Mouse (Mus musculus): ENCODE data around the gene Lrrc27. TPM values are rescaled to one million over a fixed set of nuclear protein-coding genes. Genes with fewer than 3 reads are reported as not detected.

Lrrc27 gene
- polyA plus RNA-seq, 1 experiment from 2014 or later, result 2.9 TPM

GRCm38 (mm10) chr7:139265634-139266033 lies 52.8 kb downstream of the Lrrc27 start:
- no peak overlapping the region for H3K9ac ChIP-seq
- H3K27ac ChIP-seq, result no peak overlapping the region; the same call in 1 of the 2 replicates
- no peaks in the 10 kb centered on the region for H3K9me3 ChIP-seq
- no peak overlapping the region for H3K4me2 ChIP-seq
- no peak overlapping the region for H3K4me3 ChIP-seq (replicated peaks)
- ATAC-seq (ENCODE audit: insufficient read depth, low FRiP score, low read depth), result no peak
- H3K4me1 ChIP-seq, result peaks cover 17% of the 10 kb centered on the region
- WGBS, result 63% methylated on average over 6 of the region's 6 CpGs
- peaks cover 5% of the 10 kb centered on the region; the same call in 1 of the 2 replicates for H3K36me3 ChIP-seq
- H3K27me3 ChIP-seq (replicated peaks), result no peaks in the 10 kb centered on the region

GRCm38 (mm10) chr7:139266431-139266830 lies 53.6 kb downstream of the Lrrc27 start:
- peaks cover 17% of the 10 kb centered on the region for H3K4me1 ChIP-seq
- no peak overlapping the region for H3K9ac ChIP-seq
- H3K4me3 ChIP-seq (replicated peaks), result no peak overlapping the region
- peak overlapping the region; percentile 3; the same call in 1 of the 2 replicates for H3K27ac ChIP-seq
- WGBS, result 79% methylated on average over 6 of the region's 6 CpGs
- H3K27me3 ChIP-seq (replicated peaks), result no peaks in the 10 kb centered on the region
- H3K36me3 ChIP-seq, result peaks cover 2% of the 10 kb centered on the region; the same call in 1 of the 2 replicates
- no peak for ATAC-seq (ENCODE audit: insufficient read depth, low FRiP score, low read depth)
- no peaks in the 10 kb centered on the region for H3K9me3 ChIP-seq
- no peak overlapping the region for H3K4me2 ChIP-seq

DNA sequence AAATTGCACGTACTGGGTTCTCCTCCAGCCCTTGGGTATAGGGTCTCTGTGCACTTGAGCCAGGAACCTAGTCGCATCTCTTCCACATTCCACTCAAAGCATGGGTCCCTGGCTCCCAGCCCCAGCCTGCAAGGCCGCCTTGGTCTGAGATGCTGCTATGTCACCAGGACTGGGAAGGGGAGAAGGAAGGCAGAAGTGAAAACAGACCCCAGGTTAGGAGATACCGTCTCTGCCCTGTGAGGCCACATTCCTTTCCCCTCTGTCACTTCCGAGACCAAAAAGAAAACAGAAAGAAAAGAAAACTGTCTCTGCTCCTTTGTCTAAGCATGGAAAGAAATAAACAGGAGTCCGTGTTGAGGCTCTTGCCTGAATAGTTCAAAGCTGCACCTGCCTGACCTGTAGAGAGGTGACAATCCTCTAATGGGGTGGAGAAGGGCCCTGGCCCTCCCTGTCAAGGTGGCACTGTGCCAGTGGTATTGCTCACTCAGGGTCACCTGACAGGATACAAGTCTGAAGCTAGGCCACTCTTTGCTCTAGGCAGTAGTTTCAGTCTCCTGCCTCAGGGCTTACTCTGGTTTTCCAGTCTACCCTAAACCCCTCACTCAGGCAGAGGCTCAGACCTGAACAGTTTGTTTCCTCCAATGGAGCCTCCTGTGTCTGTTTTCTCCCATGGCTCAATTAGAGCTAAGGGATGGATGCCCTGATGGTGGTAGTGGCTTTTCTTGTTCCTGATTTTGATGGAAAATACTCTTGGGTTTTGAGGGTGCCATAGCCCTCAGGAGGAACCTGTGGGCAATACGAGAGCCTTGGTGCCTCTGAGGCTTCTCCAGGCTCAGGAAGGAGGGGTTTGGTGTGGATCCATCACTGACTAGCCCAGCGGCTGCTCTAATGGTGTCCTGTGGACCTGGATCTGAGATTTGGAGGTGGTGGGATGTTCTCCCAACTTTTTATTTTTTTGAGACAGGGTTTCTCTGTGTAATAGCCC lies 54.4 kb downstream of the Lrrc27 start:
- Histone ChIP-seq H3K27ac (peak overlapping the region; percentile 9), H3K9me3 (no peaks in the 10 kb centered on the region), H3K36me3 (no peaks in the 10 kb centered on the region; the same call in 1 of the 2 replicates), H3K27me3 (replicated peaks) (no peaks in the 10 kb centered on the region), H3K4me1 (peaks cover 22% of the 10 kb centered on the region), H3K4me2 (no peak overlapping the region), H3K9ac (no peak overlapping the region), H3K4me3 (replicated peaks) (no peak overlapping the region)
- 65% methylated on average over 8 of the region's 8 CpGs for WGBS
- ATAC-seq (ENCODE audit: insufficient read depth, low FRiP score, low read depth), result no peak

DNA sequence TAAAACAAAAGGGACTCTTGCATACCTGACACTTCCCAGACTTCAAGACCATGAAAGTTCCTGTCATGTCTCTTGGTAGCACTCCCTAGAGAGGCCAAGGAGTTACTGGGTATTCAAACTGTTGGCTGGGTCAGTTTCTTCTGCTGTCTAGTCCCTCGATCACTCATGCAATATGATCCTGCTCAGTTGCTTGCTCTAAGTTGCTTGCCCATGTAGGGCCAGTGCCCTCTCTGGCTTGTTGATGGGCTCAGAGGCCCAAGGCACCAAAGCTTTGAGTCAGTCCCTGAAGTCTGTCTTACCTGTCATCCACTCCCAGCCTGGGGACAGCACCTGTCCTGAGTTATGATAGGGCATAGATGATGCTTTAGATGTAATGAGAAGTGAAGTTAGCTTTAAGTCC lies 58.0 kb downstream of the Lrrc27 start:
- H3K27me3 ChIP-seq (replicated peaks), result no peaks in the 10 kb centered on the region
- 71% methylated on average over 1 of the region's 1 CpGs for WGBS
- no peak overlapping the region for H3K4me2 ChIP-seq
- H3K9me3 ChIP-seq, result no peaks in the 10 kb centered on the region
- no peak overlapping the region for H3K4me3 ChIP-seq (replicated peaks)
- ATAC-seq (ENCODE audit: insufficient read depth, low FRiP score, low read depth), result no peak
- H3K36me3 ChIP-seq, result no peaks in the 10 kb centered on the region; the same call in 1 of the 2 replicates
- H3K4me1 ChIP-seq, result peaks cover 34% of the 10 kb centered on the region
- no peak overlapping the region for H3K9ac ChIP-seq
- no peak overlapping the region for H3K27ac ChIP-seq

DNA sequence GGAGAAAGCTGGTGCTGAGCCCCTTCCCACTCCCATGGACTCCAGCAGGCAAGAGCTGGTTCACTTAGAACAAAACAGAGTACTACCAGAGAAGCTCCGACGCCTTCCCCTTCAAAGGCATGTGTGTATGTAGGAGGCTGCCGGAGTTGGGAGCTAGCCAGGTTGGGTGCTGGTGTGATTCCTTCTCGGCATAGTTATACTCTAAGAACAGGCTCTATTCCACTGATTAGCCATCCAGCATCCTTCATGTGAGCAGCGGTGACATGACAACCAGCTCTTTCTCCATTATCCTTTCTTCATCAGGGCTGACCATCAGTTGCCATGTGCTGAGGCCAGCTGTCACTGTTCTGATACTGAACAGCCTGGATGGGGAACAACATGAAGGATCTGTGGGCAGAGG lies 59.1 kb downstream of the Lrrc27 start:
- ATAC-seq (ENCODE audit: insufficient read depth, low FRiP score, low read depth), result no peak
- peak overlapping the region; percentile 36; the same call in 1 of the 2 replicates for H3K27ac ChIP-seq
- WGBS, result 65% methylated on average over 5 of the region's 5 CpGs
- no peak overlapping the region for H3K4me2 ChIP-seq
- no peaks in the 10 kb centered on the region for H3K27me3 ChIP-seq (replicated peaks)
- peaks cover 29% of the 10 kb centered on the region for H3K4me1 ChIP-seq
- no peaks in the 10 kb centered on the region; the same call in 1 of the 2 replicates for H3K36me3 ChIP-seq
- H3K4me3 ChIP-seq (replicated peaks), result no peak overlapping the region
- no peaks in the 10 kb centered on the region for H3K9me3 ChIP-seq
- H3K9ac ChIP-seq, result no peak overlapping the region

DNA sequence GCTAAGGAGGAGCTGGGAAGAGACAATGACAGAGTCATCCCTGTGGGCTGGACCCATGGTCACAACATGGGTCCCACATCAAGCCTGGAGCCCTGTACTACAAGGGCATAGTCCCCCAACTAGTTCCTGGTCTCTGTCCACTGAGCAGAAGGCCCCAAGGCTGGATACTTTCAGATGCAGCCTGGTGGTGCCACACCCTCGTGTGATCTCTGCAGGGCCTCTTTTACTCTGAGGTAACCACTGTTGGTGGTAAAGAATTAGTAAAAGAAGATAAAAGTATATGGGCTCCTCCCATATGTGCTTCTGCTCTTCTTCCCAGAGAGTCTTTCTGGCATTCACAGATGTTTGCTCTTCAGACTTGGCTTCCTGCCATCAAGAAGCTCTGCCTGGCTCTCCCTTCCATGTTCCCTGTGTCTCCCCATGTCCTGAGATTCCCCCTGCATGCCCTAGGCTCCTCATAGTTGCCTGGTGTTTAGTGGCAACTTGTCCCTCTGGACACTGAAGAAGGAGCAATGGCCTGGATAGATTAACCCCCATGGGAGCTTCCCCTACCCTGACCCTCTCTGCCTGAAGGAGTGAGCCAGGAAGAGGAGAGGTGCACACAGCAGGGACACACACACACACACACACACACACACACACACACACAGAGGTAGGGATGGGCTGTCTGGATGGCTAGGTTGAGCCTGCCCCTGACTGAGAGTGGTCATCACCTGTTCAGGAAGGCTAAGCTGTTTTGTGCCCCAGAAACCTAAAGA lies 60.0 kb downstream of the Lrrc27 start:
- WGBS, result 9% methylated on average over 1 of the region's 1 CpGs
- H3K9ac ChIP-seq, result no peak overlapping the region
- H3K4me3 ChIP-seq (replicated peaks), result no peak overlapping the region
- peaks cover 25% of the 10 kb centered on the region for H3K4me1 ChIP-seq
- H3K27me3 ChIP-seq (replicated peaks), result no peaks in the 10 kb centered on the region
- peak; percentile 41 for ATAC-seq (ENCODE audit: insufficient read depth, low FRiP score, low read depth)
- no peaks in the 10 kb centered on the region for H3K9me3 ChIP-seq
- no peak overlapping the region; the same call in 1 of the 2 replicates for H3K4me2 ChIP-seq
- no peaks in the 10 kb centered on the region for H3K36me3 ChIP-seq
- peak overlapping the region; percentile 74 for H3K27ac ChIP-seq

DNA sequence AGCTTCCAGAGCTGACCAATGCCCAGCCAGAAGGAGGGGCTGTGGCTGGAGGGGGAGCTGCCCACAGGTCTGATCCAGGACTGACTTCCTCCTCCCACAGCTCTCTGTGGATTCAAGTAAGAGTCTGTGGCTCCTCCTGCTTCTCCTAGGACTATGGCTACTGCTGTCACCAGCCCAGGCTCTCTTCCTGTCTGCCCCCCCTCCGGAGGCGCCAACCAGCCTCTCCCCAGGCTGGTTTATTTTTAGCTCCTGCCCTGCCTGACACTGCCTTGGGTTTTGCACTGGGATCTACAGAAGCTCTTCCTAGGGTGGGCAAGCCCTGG lies 60.6 kb downstream of the Lrrc27 start:
- H3K27me3 ChIP-seq (replicated peaks), result no peaks in the 10 kb centered on the region
- H3K9me3 ChIP-seq, result no peaks in the 10 kb centered on the region
- H3K9ac ChIP-seq, result no peak overlapping the region
- peak; percentile 79 for ATAC-seq (ENCODE audit: insufficient read depth, low FRiP score, low read depth)
- H3K36me3 ChIP-seq, result no peaks in the 10 kb centered on the region
- H3K4me3 ChIP-seq (replicated peaks), result no peak overlapping the region
- 0 out of 2 replicates have a peak overlapping the region, but pooled peaks have one; percentile 1 for H3K4me2 ChIP-seq
- H3K4me1 ChIP-seq, result peaks cover 25% of the 10 kb centered on the region
- peak overlapping the region; percentile 74 for H3K27ac ChIP-seq
- 20% methylated on average over 2 of the region's 2 CpGs for WGBS

GRCm38 (mm10) chr7:139275586-139275985 lies 62.8 kb downstream of the Lrrc27 start:
- no peak overlapping the region for H3K9ac ChIP-seq
- H3K4me2 ChIP-seq, result no peak overlapping the region
- H3K4me1 ChIP-seq, result peaks cover 35% of the 10 kb centered on the region
- no peaks in the 10 kb centered on the region for H3K27me3 ChIP-seq (replicated peaks)
- H3K9me3 ChIP-seq, result no peaks in the 10 kb centered on the region
- H3K4me3 ChIP-seq (replicated peaks), result no peak overlapping the region
- 59% methylated on average over 10 of the region's 10 CpGs for WGBS
- no peaks in the 10 kb centered on the region for H3K36me3 ChIP-seq
- no peak overlapping the region for H3K27ac ChIP-seq
- ATAC-seq (ENCODE audit: insufficient read depth, low FRiP score, low read depth), result no peak

- H3K27me3 ChIP-seq (replicated peaks), result no peaks in the 10 kb centered on the region
- no peak overlapping the region for H3K27ac ChIP-seq
- H3K36me3 ChIP-seq, result no peaks in the 10 kb centered on the region
- H3K9me3 ChIP-seq, result no peaks in the 10 kb centered on the region
- ATAC-seq (ENCODE audit: insufficient read depth, low FRiP score, low read depth), result no peak
- H3K9ac ChIP-seq, result no peak overlapping the region
- H3K4me3 ChIP-seq (replicated peaks), result no peak overlapping the region
- no peak overlapping the region for H3K4me2 ChIP-seq
- 87% methylated on average over 10 of the region's 10 CpGs for WGBS
- peaks cover 40% of the 10 kb centered on the region for H3K4me1 ChIP-seq
Measured at GRCm38 (mm10) chr7:139276150-139276549, 63.4 kb downstream of the Lrrc27 start.

DNA sequence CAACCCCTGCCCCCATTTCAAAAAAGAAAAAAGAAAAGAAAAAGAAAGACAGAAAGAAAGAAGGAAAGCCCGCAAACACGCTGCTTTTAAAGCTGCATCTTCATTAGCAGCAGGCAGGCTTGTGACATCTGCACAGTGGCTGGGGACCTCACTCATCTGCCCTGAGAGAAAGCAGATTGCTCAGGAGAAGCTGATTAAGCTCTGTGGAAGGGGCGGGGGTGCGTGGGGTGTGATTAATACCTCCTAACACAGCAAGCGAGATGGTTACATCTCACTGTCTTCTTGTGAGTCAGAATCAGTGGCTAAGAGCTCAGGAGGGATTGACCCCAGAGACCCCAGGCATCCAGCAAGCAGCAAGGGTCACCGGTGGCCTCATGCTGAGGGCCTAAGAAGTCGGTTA lies 64.7 kb downstream of the Lrrc27 start:
- WGBS, result 75% methylated on average over 7 of the region's 7 CpGs
- Histone ChIP-seq H3K9me3 (no peaks in the 10 kb centered on the region), H3K4me2 (no peak overlapping the region), H3K36me3 (no peaks in the 10 kb centered on the region), H3K4me1 (peaks cover 39% of the 10 kb centered on the region), H3K4me3 (replicated peaks) (no peak overlapping the region), H3K9ac (no peak overlapping the region), H3K27me3 (replicated peaks) (no peaks in the 10 kb centered on the region), H3K27ac (no peak overlapping the region)
- ATAC-seq (ENCODE audit: insufficient read depth, low FRiP score, low read depth), result no peak

DNA sequence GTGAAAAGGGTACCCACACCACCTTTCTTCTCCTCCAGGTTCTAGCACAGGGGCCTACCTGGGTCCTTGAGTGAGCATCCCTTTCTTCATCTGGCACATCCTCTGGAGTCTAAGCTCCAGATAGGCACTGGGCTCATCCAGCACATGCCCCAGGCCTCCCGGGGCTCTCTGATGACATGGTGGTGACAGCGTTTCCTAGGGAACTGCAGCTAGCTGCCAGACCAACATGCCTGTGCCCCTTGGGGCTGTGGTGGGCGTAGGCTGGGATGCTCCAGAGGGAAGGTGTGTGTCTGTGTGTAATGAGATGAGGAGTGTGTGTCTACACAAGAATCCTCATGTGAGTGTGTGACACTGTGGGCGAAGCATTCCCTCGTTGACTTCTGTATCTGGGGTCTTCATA lies 66.8 kb downstream of the Lrrc27 start:
- Histone ChIP-seq H3K27ac (no peak overlapping the region), H3K36me3 (no peaks in the 10 kb centered on the region), H3K4me3 (replicated peaks) (no peak overlapping the region), H3K4me2 (no peak overlapping the region), H3K4me1 (peaks cover 23% of the 10 kb centered on the region), H3K9me3 (no peaks in the 10 kb centered on the region), H3K27me3 (replicated peaks) (no peaks in the 10 kb centered on the region), H3K9ac (no peak overlapping the region)
- WGBS, result 81% methylated on average over 5 of the region's 5 CpGs
- ATAC-seq (ENCODE audit: insufficient read depth, low FRiP score, low read depth), result no peak

GRCm38 (mm10) chr7:139280044-139280443 lies 67.3 kb downstream of the Lrrc27 start:
- ATAC-seq (ENCODE audit: insufficient read depth, low FRiP score, low read depth), result no peak
- Histone ChIP-seq H3K4me1 (peaks cover 23% of the 10 kb centered on the region), H3K9ac (no peak overlapping the region), H3K27me3 (replicated peaks) (no peaks in the 10 kb centered on the region), H3K27ac (peak overlapping the region; percentile 23; the same call in 1 of the 2 replicates), H3K4me2 (no peak overlapping the region), H3K36me3 (no peaks in the 10 kb centered on the region), H3K9me3 (no peaks in the 10 kb centered on the region), H3K4me3 (replicated peaks) (no peak overlapping the region)
- 33% methylated on average over 1 of the region's 1 CpGs for WGBS
